Mouse (Mus musculus): ENCODE measurements around the gene Gm45837.

- TF ChIP-seq POLR2A (IDR thresholded peaks at IDR 0.05; ENCODE audit: extremely low read depth, insufficient read depth, low read length) (no peak), CTCF (IDR thresholded peaks at IDR 0.05; ENCODE audit: low read depth, low read length) (no peak)
Observed at GRCm38 (mm10) chr7:101540684-101541083, 130.0 kb downstream of the Gm45837 start.

Measured in liver, adult 2 months (tissue).